Mouse (Mus musculus): ENCODE results near the gene Slc25a47. TPM values are rescaled to one million over a fixed set of nuclear protein-coding genes. Genes with fewer than 3 reads are reported as not detected.

Slc25a47 gene
- 4.3 and 5.6 TPM in 2 replicates for polyA plus RNA-seq (2015; fragmentation: Nextera tagmentation; extraction: Ambion mirVana)

DNA sequence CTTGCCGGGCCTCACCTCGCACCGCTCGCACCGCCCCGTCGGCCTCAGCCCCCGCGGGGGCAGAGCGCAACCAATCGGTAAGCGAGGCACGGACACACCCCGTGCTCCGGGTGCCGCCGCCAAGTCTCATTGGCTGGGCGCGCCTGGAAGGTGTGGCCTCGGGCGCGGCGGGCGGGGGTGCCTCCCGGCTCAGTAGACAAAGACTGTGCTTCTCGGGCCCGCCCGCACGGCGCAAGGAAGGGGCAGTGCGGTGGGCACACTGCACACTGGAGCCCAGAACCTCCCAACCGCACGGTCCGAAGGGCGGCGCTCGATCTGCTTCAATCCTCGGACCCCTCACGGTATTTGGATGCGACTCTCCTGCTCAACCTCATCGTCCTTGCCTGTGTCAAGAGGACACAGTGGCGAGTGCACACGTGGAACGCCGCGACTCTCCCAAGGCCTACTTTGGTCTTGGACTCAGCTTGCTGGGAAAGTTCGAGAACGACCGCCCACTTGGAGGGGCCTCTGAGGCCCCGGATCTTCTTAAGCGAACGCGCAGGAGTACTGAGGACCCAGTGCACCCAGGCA lies at the start of gene Slc25a47, which contains the start of gene Slc25a29:
Gene Slc25a47 (plus strand): TSS at position 207 of the 570 bp plus-strand sequence.
Gene Slc25a29 (minus strand): TSS at position 44 of the 570 bp plus-strand sequence.
- ATAC-seq (ENCODE audit: low FRiP score, low TSS enrichment) (peak; percentile 98), DNase-seq (ENCODE audit: low spot score) (peak; percentile 98)
- TF ChIP-seq CTCF (IDR thresholded peaks at IDR 0.05; ENCODE audit: low read depth) = peak; percentile 3; the same call in 1 of the 2 replicates
- no peak for TF ChIP-seq EP300 (optimal IDR thresholded peaks at IDR 0.05)
- H3K27ac ChIP-seq (replicated peaks) = peak within 1 kb of the TSS; percentile 89
- H3K4me3 ChIP-seq (ENCODE audit: low read depth, low read length) = peak within 1 kb of the TSS; percentile 65
- peak within 1 kb of the TSS; percentile 74 for H3K9ac ChIP-seq (ENCODE audit: low read length)
- H3K36me3 ChIP-seq (ENCODE audit: control insufficient read depth, insufficient read depth, low read length) = no peaks in the 10 kb centered on the region; the same call in 1 of the 2 replicates
- H3K9me3 ChIP-seq (ENCODE audit: control insufficient read depth, low read length) = no peaks in the 10 kb centered on the region
- peaks cover 6% of the 10 kb centered on the region for H3K4me1 ChIP-seq (replicated peaks; ENCODE audit: control insufficient read depth, insufficient read depth)
- peak within 1 kb of the TSS; percentile 98 for H3K4me2 ChIP-seq (replicated peaks; ENCODE audit: low read depth)
- H3K27me3 ChIP-seq (ENCODE audit: control insufficient read depth, insufficient read depth, low read length) = no peaks in the 10 kb centered on the region
- under 1% methylated on average over 53 of the region's 53 CpGs for WGBS

DNA sequence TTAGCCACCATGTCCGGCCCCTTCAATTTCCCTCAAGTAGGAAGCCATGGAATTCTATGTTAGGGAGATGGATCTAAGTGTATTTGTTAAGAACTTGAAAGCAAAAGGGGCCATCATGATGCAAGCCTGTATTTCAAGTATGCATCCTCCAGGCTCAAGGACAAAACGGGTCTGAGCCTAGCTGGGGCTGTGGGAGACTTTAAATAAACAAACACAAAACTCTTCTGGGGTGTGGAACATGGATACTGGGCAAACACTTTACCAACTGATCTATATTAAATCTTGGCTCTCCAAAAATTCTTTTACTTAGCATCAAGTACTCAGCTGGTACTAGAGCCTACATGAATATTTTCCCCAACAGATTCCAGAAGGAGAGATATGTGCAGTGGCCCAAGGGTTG lies 48.5 kb upstream of the Slc25a47 start:
- Histone ChIP-seq H3K9ac (ENCODE audit: low read length) (no peak overlapping the region), H3K27me3 (ENCODE audit: control insufficient read depth, insufficient read depth, low read length) (no peaks in the 10 kb centered on the region), H3K4me3 (ENCODE audit: low read depth, low read length) (no peak overlapping the region), H3K4me2 (replicated peaks; ENCODE audit: low read depth) (no peak overlapping the region), H3K36me3 (ENCODE audit: control insufficient read depth, insufficient read depth, low read length) (no peaks in the 10 kb centered on the region), H3K4me1 (replicated peaks; ENCODE audit: control insufficient read depth, insufficient read depth) (no peaks in the 10 kb centered on the region; the same call in 1 of the 2 replicates), H3K27ac (replicated peaks) (no peak overlapping the region), H3K9me3 (ENCODE audit: control insufficient read depth, low read length) (no peaks in the 10 kb centered on the region)
- TF ChIP-seq EP300 (optimal IDR thresholded peaks at IDR 0.05) = no peak
- TF ChIP-seq CTCF (IDR thresholded peaks at IDR 0.05; ENCODE audit: low read depth) = no peak
- DNase-seq (ENCODE audit: low spot score) (no peak), ATAC-seq (ENCODE audit: low FRiP score, low TSS enrichment) (no peak)
- WGBS = 81% methylated on average over 2 of the region's 2 CpGs

DNA sequence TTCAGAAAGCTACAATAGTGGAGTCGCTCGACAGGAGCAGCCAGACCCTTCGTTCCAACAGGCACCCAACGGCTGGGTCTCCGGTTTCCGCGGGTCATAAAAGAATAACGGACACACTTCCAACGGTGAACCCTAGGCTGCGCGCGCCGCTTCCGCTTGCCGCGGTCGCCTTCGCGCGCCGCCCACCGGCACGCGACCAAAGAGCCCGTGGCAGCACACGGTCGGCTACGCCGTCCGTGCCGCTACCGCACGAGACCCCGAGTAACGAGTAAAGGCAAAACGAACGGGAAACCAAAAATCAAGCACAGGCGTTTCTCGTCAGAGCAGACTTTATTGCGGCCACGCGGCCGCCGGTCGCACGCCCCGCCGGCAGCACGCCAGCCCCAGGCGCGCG lies 43.7 kb upstream of the Slc25a47 start:
- Histone ChIP-seq H3K9ac (ENCODE audit: low read length) (peak overlapping the region; percentile 84), H3K9me3 (ENCODE audit: control insufficient read depth, low read length) (no peaks in the 10 kb centered on the region), H3K4me1 (replicated peaks; ENCODE audit: control insufficient read depth, insufficient read depth) (no peaks in the 10 kb centered on the region; the same call in 1 of the 2 replicates), H3K4me3 (ENCODE audit: low read depth, low read length) (peak overlapping the region; percentile 99), H3K4me2 (replicated peaks; ENCODE audit: low read depth) (peak overlapping the region; percentile 55), H3K36me3 (ENCODE audit: control insufficient read depth, insufficient read depth, low read length) (no peaks in the 10 kb centered on the region), H3K27ac (replicated peaks) (peak overlapping the region; percentile 98), H3K27me3 (ENCODE audit: control insufficient read depth, insufficient read depth, low read length) (no peaks in the 10 kb centered on the region)
- WGBS = under 1% methylated on average over 47 of the region's 52 CpGs
- TF ChIP-seq CTCF (IDR thresholded peaks at IDR 0.05; ENCODE audit: low read depth) (peak; percentile 40), EP300 (optimal IDR thresholded peaks at IDR 0.05) (no peak)
- peak; percentile 86 for DNase-seq (ENCODE audit: low spot score)
- peak; percentile 37 for ATAC-seq (ENCODE audit: low FRiP score, low TSS enrichment)

DNA sequence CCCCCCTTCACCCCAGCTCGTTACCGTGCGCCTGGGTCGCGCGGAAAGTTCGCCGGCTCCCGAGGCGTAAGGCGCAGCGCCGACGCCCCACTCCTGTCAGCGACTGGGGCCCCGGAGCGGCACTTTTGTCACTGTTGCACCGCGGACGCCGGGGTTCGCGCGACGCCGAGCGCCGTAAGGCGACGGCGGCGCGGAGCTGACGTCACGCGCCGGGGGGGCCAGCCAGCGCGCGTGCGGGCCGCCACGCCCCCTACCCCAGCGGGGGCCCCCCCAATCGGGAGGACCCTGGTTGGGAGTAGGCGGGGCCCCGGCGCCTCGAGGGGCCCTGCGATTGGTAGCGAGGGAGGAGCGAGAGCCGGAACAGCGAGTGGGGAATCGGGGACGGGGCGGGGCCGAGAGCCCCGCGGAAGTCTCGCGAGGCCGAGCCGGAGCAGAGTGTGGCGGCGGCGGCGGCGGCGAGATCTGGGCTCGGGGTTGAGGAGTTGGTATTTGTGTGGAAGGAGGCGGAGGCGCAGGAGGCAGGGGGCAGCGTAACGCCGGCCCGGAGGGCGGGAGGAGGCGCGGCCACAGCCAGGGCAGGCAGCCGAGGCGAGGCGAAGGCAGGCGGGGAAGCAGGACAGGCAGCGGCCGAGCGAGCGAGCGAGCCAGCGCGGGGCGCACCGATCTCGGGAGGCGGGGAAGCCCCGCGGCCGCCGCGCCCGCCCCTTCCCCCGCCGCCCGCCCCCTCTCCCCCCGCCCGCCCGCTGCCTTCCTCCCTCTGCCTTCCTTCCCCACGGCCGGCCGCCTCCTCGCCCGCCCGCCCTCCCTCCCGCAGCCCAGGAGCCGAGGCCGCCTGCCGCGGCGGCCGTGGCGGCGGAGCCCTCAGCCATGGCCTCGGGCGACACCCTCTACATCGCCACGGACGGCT lies 43.0 kb upstream of the Slc25a47 start, which contains the start of gene Yy1:
Gene Yy1 (plus strand): TSS at position 428 of the 907 bp plus-strand sequence.
- ATAC-seq (ENCODE audit: low FRiP score, low TSS enrichment) (peak; percentile 95), DNase-seq (ENCODE audit: low spot score) (peak; percentile 99)
- Histone ChIP-seq H3K4me3 (ENCODE audit: low read depth, low read length) (peak within 1 kb of the TSS; percentile 99), H3K9ac (ENCODE audit: low read length) (peak within 1 kb of the TSS; percentile 94), H3K27ac (replicated peaks) (peak within 1 kb of the TSS; percentile 100), H3K36me3 (ENCODE audit: control insufficient read depth, insufficient read depth, low read length) (no peaks in the 10 kb centered on the region), H3K9me3 (ENCODE audit: control insufficient read depth, low read length) (no peaks in the 10 kb centered on the region), H3K27me3 (ENCODE audit: control insufficient read depth, insufficient read depth, low read length) (no peaks in the 10 kb centered on the region), H3K4me1 (replicated peaks; ENCODE audit: control insufficient read depth, insufficient read depth) (no peaks in the 10 kb centered on the region; the same call in 1 of the 2 replicates), H3K4me2 (replicated peaks; ENCODE audit: low read depth) (peak within 1 kb of the TSS; percentile 62)
- under 1% methylated on average over 65 of the region's 127 CpGs for WGBS
- TF ChIP-seq CTCF (IDR thresholded peaks at IDR 0.05; ENCODE audit: low read depth) = peak; percentile 48
- peak; percentile 89 for TF ChIP-seq EP300 (optimal IDR thresholded peaks at IDR 0.05)

DNA sequence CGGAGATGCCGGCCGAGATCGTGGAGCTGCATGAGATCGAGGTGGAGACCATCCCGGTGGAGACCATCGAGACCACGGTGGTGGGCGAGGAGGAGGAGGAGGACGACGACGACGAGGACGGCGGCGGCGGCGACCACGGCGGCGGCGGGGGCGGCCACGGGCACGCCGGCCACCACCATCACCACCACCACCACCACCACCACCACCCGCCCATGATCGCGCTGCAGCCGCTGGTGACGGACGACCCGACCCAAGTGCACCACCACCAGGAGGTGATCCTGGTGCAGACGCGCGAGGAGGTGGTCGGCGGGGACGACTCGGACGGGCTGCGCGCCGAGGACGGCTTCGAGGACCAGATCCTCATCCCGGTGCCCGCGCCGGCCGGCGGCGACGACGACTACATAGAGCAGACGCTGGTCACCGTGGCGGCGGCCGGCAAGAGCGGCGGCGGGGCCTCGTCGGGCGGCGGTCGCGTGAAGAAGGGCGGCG lies 42.3 kb upstream of the Slc25a47 start:
- 1% methylated on average over 34 of the region's 71 CpGs for WGBS
- Histone ChIP-seq H3K9me3 (ENCODE audit: control insufficient read depth, low read length) (no peaks in the 10 kb centered on the region), H3K4me2 (replicated peaks; ENCODE audit: low read depth) (peak overlapping the region; percentile 62), H3K4me1 (replicated peaks; ENCODE audit: control insufficient read depth, insufficient read depth) (no peaks in the 10 kb centered on the region; the same call in 1 of the 2 replicates), H3K27me3 (ENCODE audit: control insufficient read depth, insufficient read depth, low read length) (no peaks in the 10 kb centered on the region), H3K27ac (replicated peaks) (peak overlapping the region; percentile 100), H3K9ac (ENCODE audit: low read length) (peak overlapping the region; percentile 94), H3K36me3 (ENCODE audit: control insufficient read depth, insufficient read depth, low read length) (no peaks in the 10 kb centered on the region), H3K4me3 (ENCODE audit: low read depth, low read length) (peak overlapping the region; percentile 99)
- DNase-seq (ENCODE audit: low spot score) = peak; percentile 36
- TF ChIP-seq CTCF (IDR thresholded peaks at IDR 0.05; ENCODE audit: low read depth) (0 out of 2 replicates have a peak, but pooled peaks have one; percentile 13), EP300 (optimal IDR thresholded peaks at IDR 0.05) (no peak)
- ATAC-seq (ENCODE audit: low FRiP score, low TSS enrichment) = no peak
